Comparison of ENCODE assay signal across 8 mouse cellular contexts in genomic region chr2:24755276-24755675, GRCm38 (mm10). TPM values are rescaled to one million over a fixed set of nuclear protein-coding genes. Genes with fewer than 3 reads are reported as not detected.
DNase-seq lines count a peak whose midpoint lies in the region; ATAC-seq and TF ChIP-seq lines count a peak whose summit lies in the region.
"Had no signal": no experiment of that assay in that cellular context is flagged by ENCODE, and none has a peak within 500 bp of the region (broad histone marks: within the 10 kb centered on the region; RNA-seq: fewer than 3 reads in every experiment).

No protein-coding gene starts in this region.

- no peaks in the 10 kb centered on the region for H3K27me3 ChIP-seq in forebrain, embryonic 14.5 days (replicated peaks; ENCODE audit: control insufficient read depth, insufficient read depth, low read length)
- no peaks in the 10 kb centered on the region for H3K27me3 ChIP-seq in lung, embryonic 15.5 days
- no peaks in the 10 kb centered on the region for H3K27me3 ChIP-seq in small intestine, adult 2 months (ENCODE audit: control insufficient read depth, insufficient read depth, low read length)

- H3K9ac ChIP-seq in forebrain, embryonic 14.5 days (ENCODE audit: low read length): no peak overlapping the region
- no peak overlapping the region for H3K9ac ChIP-seq in lung, embryonic 15.5 days
- H3K9ac ChIP-seq: heart, embryonic 13.5 days had no signal

- 100% methylated on average over 1 of the region's 1 CpGs for WGBS in forebrain, embryonic 14.5 days
- WGBS in lung, embryonic 15.5 days: 90% methylated on average over 1 of the region's 1 CpGs
- 96% methylated on average over 1 of the region's 1 CpGs for WGBS in small intestine, adult 2 months

- no peak overlapping the region for H3K4me3 ChIP-seq in forebrain, embryonic 14.5 days (ENCODE audit: low read depth, low read length)
- no peak overlapping the region for H3K4me3 ChIP-seq in lung, embryonic 15.5 days
- H3K4me3 ChIP-seq in small intestine, adult 2 months (ENCODE audit: low read depth, low read length): no peak overlapping the region
- H3K4me3 ChIP-seq: heart, embryonic 13.5 days had no signal

- ATAC-seq in forebrain, embryonic 14.5 days: peak; percentile 30
- peak; percentile 17; the same call in 1 of the 2 replicates for ATAC-seq in lung, embryonic 15.5 days (ENCODE audit: borderline replicate concordance, extremely low read depth, low FRiP score, low TSS enrichment)

- no peaks in the 10 kb centered on the region for H3K9me3 ChIP-seq in forebrain, embryonic 14.5 days (replicated peaks; ENCODE audit: control insufficient read depth, low read length)
- H3K9me3 ChIP-seq in lung, embryonic 15.5 days: no peaks in the 10 kb centered on the region
- H3K9me3 ChIP-seq: heart, embryonic 13.5 days had no signal

- 0 out of 2 replicates have a peak, but pooled peaks cover 11% of the 10 kb centered on the region for H3K36me3 ChIP-seq in forebrain, embryonic 14.5 days (ENCODE audit: control insufficient read depth, insufficient read depth, low read length)
- H3K36me3 ChIP-seq in lung, embryonic 15.5 days: no peaks in the 10 kb centered on the region
- no peaks in the 10 kb centered on the region for H3K36me3 ChIP-seq in small intestine, adult 2 months (ENCODE audit: control insufficient read depth, insufficient read depth, low read length)
- H3K36me3 ChIP-seq: heart, embryonic 13.5 days had no signal

- H3K4me1 ChIP-seq in forebrain, embryonic 14.5 days (ENCODE audit: control insufficient read depth, insufficient read depth, low read length): no peaks in the 10 kb centered on the region
- no peaks in the 10 kb centered on the region for H3K4me1 ChIP-seq in lung, embryonic 15.5 days
- no peaks in the 10 kb centered on the region for H3K4me1 ChIP-seq in small intestine, adult 2 months (ENCODE audit: control insufficient read depth, insufficient read depth, insufficient read length, low read length)
- H3K4me1 ChIP-seq: heart, embryonic 13.5 days had no signal

- H3K4me2 ChIP-seq in forebrain, embryonic 14.5 days (ENCODE audit: low read length): no peak overlapping the region
- H3K4me2 ChIP-seq in lung, embryonic 15.5 days: no peak overlapping the region
- H3K4me2 ChIP-seq: heart, embryonic 13.5 days had no signal

- H3K27ac ChIP-seq in forebrain, embryonic 14.5 days (ENCODE audit: low read depth, low read length): no peak overlapping the region
- H3K27ac ChIP-seq in lung, embryonic 15.5 days: no peak overlapping the region
- no peak overlapping the region for H3K27ac ChIP-seq in small intestine, adult 2 months (ENCODE audit: insufficient read depth, low read depth, low read length)
- H3K27ac ChIP-seq: heart, embryonic 13.5 days had no signal

- no peak for TF ChIP-seq POLR2A in brain, embryonic 14.5 days (IDR thresholded peaks at IDR 0.05; ENCODE audit: borderline replicate concordance, extremely low read depth, insufficient read depth, insufficient read length, poor library complexity, severe bottlenecking)
- no peak for TF ChIP-seq POLR2A in small intestine, adult 2 months (IDR thresholded peaks at IDR 0.05; ENCODE audit: low read depth, low read length)

- TF ChIP-seq CTCF in brain, embryonic 14.5 days (IDR thresholded peaks at IDR 0.05; ENCODE audit: borderline replicate concordance, extremely low read depth, insufficient read depth, insufficient read length): peak; percentile 79
- peak; percentile 66; the same call in 1 of the 2 replicates for TF ChIP-seq CTCF in small intestine, adult 2 months (IDR thresholded peaks at IDR 0.05; ENCODE audit: extremely low read depth, insufficient read length, insufficient replicate concordance, low read depth, low read length)

- DNase-seq in 3T3-L1 (ENCODE audit: low read depth, low spot score): peak; percentile 51
- peak; percentile 67 for DNase-seq in CD4-positive helper T cell, adult 2 months (ENCODE audit: low read depth, low spot score)
- peak; percentile 63 for DNase-seq in brain, embryonic 14.5 days (ENCODE audit: low read depth)
- peak; percentile 71 for DNase-seq in forebrain, embryonic 14.5 days (ENCODE audit: low spot score)
- DNase-seq in kidney, postnatal 36 days: peak; percentile 37 to 78

RNA-seq across cellular contexts. Expression of gene Cacna1b, which starts 7.7 kb away (rescaled TPM):
- 80.2 and 100 TPM in 2 replicates for polyA plus RNA-seq in brain, embryonic 14.5 days (2012; rRNA removed)
- polyA plus RNA-seq in forebrain, embryonic 14.5 days (2014; fragmentation: Nextera tagmentation; extraction: Ambion mirVana): 3.6 and 5.5 TPM in 2 replicates
- 0.23 and 0.31 TPM in 2 replicates for polyA plus RNA-seq in lung, embryonic 15.5 days (2015; fragmentation: Nextera tagmentation; extraction: Ambion mirVana)
- 3.5 and 4.9 TPM in 2 replicates for polyA plus RNA-seq in small intestine, adult 2 months (2012; rRNA removed)

Comparison
In these comparisons a context has a peak if more than half of its experiments do, and no peak if none do; other contexts are left out.
1. RNA of gene Cacna1b, which starts 7.7 kb away (polyA plus RNA-seq): 80.2 to 100 TPM in brain, embryonic 14.5 days; 3.5 to 4.9 TPM in small intestine, adult 2 months, 3.6 to 5.5 TPM in forebrain, embryonic 14.5 days and 0.23 to 0.31 TPM in lung, embryonic 15.5 days; every median in the first group is over 10 times any median in the second.
2. Peak in every context shown above with its lines, with median percentiles within 50 percentile points of each other: DNase-seq.